Mouse (Mus musculus): ENCODE data around the gene Il25. TPM values are rescaled to one million over a fixed set of nuclear protein-coding genes. Genes with fewer than 3 reads are reported as not detected.
"Not testable (repeated sequence)": the region's sequence is repeated elsewhere in the genome, so short reads cannot be mapped to it uniquely, and the experiment has no call there.

Il25 gene
- polyA plus RNA-seq, 1 experiment from 2014 or later, result 0.74 TPM

DNA sequence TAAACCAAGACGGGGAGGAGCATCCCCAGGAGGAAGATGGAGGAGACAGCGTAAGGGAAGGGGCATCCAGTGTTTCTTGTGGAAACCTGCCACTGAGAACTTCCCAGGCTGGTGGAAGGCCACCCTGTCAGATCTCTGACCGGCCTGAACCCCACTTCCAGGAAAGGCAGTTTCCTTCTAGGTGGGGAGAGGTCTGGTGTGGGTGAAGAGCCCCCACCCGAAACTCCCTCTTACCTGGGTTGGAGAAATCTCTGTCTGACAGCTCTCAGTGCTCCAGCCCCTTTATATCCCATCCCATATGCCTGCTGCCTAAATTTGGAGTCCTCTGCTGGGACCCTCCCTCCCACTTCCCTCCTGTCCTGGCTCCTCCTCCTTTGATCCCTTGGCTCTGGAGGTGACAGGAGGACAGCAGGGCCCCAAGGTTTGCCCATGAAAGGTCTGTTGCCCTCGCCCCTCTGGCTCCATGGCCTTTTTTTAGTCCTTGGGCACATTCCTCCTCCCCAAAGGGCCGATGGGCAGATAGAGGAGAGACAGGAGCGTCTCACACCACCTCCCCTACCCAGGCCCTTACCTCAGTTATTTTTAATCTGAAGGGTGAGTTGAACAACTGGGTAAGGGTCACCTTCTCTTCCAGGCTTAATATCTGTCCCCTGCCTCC lies 34.0 kb downstream of the Il25 start, which contains the start of gene Myh6:
Gene Myh6 (minus strand): TSS at position 608 of the 658 bp plus-strand sequence.
- no peak within 1 kb of the TSS for H3K27ac ChIP-seq
- DNase-seq (ENCODE audit: low spot score), result no peak
- no peak within 1 kb of the TSS for H3K4me3 ChIP-seq (replicated peaks; ENCODE audit: low read length)
- 79% methylated on average over 7 of the region's 7 CpGs for WGBS
- no peak within 1 kb of the TSS for H3K4me2 ChIP-seq (replicated peaks)
- no peaks in the 10 kb centered on the region for H3K27me3 ChIP-seq (ENCODE audit: control insufficient read depth, insufficient read depth, low read length)
- no peaks in the 10 kb centered on the region for H3K9me3 ChIP-seq (ENCODE audit: control insufficient read depth, low read length)
- H3K4me1 ChIP-seq (replicated peaks; ENCODE audit: control insufficient read depth, insufficient read depth, low read length), result no peaks in the 10 kb centered on the region
- H3K36me3 ChIP-seq (replicated peaks; ENCODE audit: control insufficient read depth, insufficient read depth), result no peaks in the 10 kb centered on the region
- ATAC-seq (ENCODE audit: low FRiP score), result no peak
- H3K9ac ChIP-seq, result no peak within 1 kb of the TSS

- H3K27ac ChIP-seq, result no peak overlapping the region
- H3K36me3 ChIP-seq (replicated peaks; ENCODE audit: control insufficient read depth, insufficient read depth), result no peaks in the 10 kb centered on the region
- no peak overlapping the region for H3K4me3 ChIP-seq (replicated peaks; ENCODE audit: low read length)
- no peaks in the 10 kb centered on the region for H3K27me3 ChIP-seq (ENCODE audit: control insufficient read depth, insufficient read depth, low read length)
- H3K4me1 ChIP-seq (replicated peaks; ENCODE audit: control insufficient read depth, insufficient read depth, low read length), result no peaks in the 10 kb centered on the region
- H3K9me3 ChIP-seq (ENCODE audit: control insufficient read depth, low read length), result no peaks in the 10 kb centered on the region
- 91% methylated on average over 3 of the region's 3 CpGs for WGBS
- ATAC-seq (ENCODE audit: low FRiP score) (no peak), DNase-seq (ENCODE audit: low spot score) (no peak)
- no peak overlapping the region for H3K9ac ChIP-seq
- H3K4me2 ChIP-seq (replicated peaks), result no peak overlapping the region
Measured at GRCm38 (mm10) chr14:54967874-54968273, 35.4 kb downstream of the Il25 start.

DNA sequence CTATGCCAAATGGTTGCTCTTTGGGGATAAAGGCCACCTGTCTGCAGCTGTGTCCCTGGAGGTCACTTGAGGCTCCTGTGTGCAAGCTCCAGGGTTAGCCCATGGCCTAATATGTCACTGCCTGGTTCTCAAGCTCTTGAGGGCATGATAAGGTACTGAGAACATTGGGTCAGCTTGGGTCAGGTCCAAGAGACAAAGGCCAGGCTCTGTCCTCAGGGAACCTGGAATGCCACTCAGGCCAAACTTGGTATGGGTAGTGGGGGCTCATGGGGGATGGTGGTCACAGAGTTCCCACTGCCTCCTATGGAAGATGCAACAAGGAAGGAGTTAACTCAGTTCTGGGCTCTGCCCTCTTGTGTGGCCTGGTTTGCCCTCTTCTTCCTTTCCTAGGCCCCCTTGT lies 35.8 kb downstream of the Il25 start:
- H3K27me3 ChIP-seq (ENCODE audit: control insufficient read depth, insufficient read depth, low read length), result no peaks in the 10 kb centered on the region
- H3K36me3 ChIP-seq (replicated peaks; ENCODE audit: control insufficient read depth, insufficient read depth), result no peaks in the 10 kb centered on the region

GRCm38 (mm10) chr14:54972786-54973185 lies 40.3 kb downstream of the Il25 start:
- not testable (repeated sequence) for H3K9ac ChIP-seq; H3K27me3 ChIP-seq (ENCODE audit: control insufficient read depth, insufficient read depth, low read length); H3K4me3 ChIP-seq (replicated peaks; ENCODE audit: low read length); H3K4me2 ChIP-seq (replicated peaks); DNase-seq (ENCODE audit: low spot score); H3K36me3 ChIP-seq (replicated peaks; ENCODE audit: control insufficient read depth, insufficient read depth); ATAC-seq (ENCODE audit: low FRiP score); H3K9me3 ChIP-seq (ENCODE audit: control insufficient read depth, low read length)
- peak overlapping the region; percentile 91 for H3K27ac ChIP-seq
- WGBS, result 98% methylated on average over 8 of the region's 11 CpGs
- H3K4me1 ChIP-seq (replicated peaks; ENCODE audit: control insufficient read depth, insufficient read depth, low read length), result peaks cover 15% of the 10 kb centered on the region

More for the DNA sequence above, 35.8 kb downstream of the Il25 start:
- H3K4me1 ChIP-seq (replicated peaks; ENCODE audit: control insufficient read depth, insufficient read depth, low read length), result peaks cover under 1% of the 10 kb centered on the region; the same call in 1 of the 2 replicates
- DNase-seq (ENCODE audit: low spot score) (no peak), ATAC-seq (ENCODE audit: low FRiP score) (no peak)
- no peak overlapping the region for H3K27ac ChIP-seq
- no peak overlapping the region for H3K4me2 ChIP-seq (replicated peaks)
- no peaks in the 10 kb centered on the region for H3K9me3 ChIP-seq (ENCODE audit: control insufficient read depth, low read length)
- no peak overlapping the region for H3K9ac ChIP-seq
- H3K4me3 ChIP-seq (replicated peaks; ENCODE audit: low read length), result no peak overlapping the region

- H3K27ac ChIP-seq, result peak overlapping the region; percentile 91
- H3K4me1 ChIP-seq (replicated peaks; ENCODE audit: control insufficient read depth, insufficient read depth, low read length), result peaks cover 15% of the 10 kb centered on the region
- 73% methylated on average over 6 of the region's 6 CpGs for WGBS
- H3K9ac ChIP-seq, result 0 out of 2 replicates have a peak overlapping the region, but pooled peaks have one; percentile 20
- H3K4me3 ChIP-seq (replicated peaks; ENCODE audit: low read length), result no peak overlapping the region
- peak; percentile 76 for DNase-seq (ENCODE audit: low spot score)
- no peaks in the 10 kb centered on the region for H3K27me3 ChIP-seq (ENCODE audit: control insufficient read depth, insufficient read depth, low read length)
- H3K9me3 ChIP-seq (ENCODE audit: control insufficient read depth, low read length), result no peaks in the 10 kb centered on the region
- ATAC-seq (ENCODE audit: low FRiP score), result peak; percentile 62
- H3K4me2 ChIP-seq (replicated peaks), result no peak overlapping the region
- H3K36me3 ChIP-seq (replicated peaks; ENCODE audit: control insufficient read depth, insufficient read depth), result no peaks in the 10 kb centered on the region
Measured at GRCm38 (mm10) chr14:54974068-54974791, 41.7 kb downstream of the Il25 start.

- H3K36me3 ChIP-seq (replicated peaks; ENCODE audit: control insufficient read depth, insufficient read depth), result no peaks in the 10 kb centered on the region
- ATAC-seq (ENCODE audit: low FRiP score) (no peak), DNase-seq (ENCODE audit: low spot score) (no peak)
- H3K9me3 ChIP-seq (ENCODE audit: control insufficient read depth, low read length), result no peaks in the 10 kb centered on the region
- no peak within 1 kb of the TSS for H3K4me2 ChIP-seq (replicated peaks)
- no peaks in the 10 kb centered on the region for H3K27me3 ChIP-seq (ENCODE audit: control insufficient read depth, insufficient read depth, low read length)
- 88% methylated on average over 1 of the region's 1 CpGs for WGBS
- peaks cover 15% of the 10 kb centered on the region for H3K4me1 ChIP-seq (replicated peaks; ENCODE audit: control insufficient read depth, insufficient read depth, low read length)
- H3K4me3 ChIP-seq (replicated peaks; ENCODE audit: low read length), result no peak within 1 kb of the TSS
- H3K9ac ChIP-seq, result no peak within 1 kb of the TSS
- no peak within 1 kb of the TSS for H3K27ac ChIP-seq
Measured at GRCm38 (mm10) chr14:54976633-54977032, 44.1 kb downstream of the Il25 start, which contains the start of gene Gm17428. Gene Gm17428, plus strand, starts transcription at chr14:54976933.

DNA sequence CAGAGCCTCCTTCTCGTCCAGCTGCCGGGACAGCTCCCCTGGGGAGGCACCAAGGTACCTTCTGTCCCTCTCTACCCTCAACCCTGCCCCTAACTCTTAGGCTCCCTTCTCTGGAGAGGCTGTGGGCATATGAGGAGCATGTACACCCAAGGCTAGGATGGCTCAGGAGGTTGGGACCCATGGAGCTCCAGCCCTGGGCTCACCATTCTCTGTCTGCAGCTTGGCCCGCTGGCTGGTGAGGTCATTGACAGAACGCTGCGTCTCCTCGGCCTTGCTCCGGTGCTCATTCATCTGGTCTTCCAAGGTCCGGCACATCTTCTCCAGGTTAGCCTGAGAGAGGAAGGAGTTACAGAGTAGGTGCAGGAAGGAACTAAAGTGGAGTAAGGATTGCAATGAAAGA lies 46.2 kb downstream of the Il25 start:
- ATAC-seq (ENCODE audit: low FRiP score), result no peak
- Histone ChIP-seq H3K4me1 (replicated peaks; ENCODE audit: control insufficient read depth, insufficient read depth, low read length) (peaks cover 11% of the 10 kb centered on the region), H3K4me3 (replicated peaks; ENCODE audit: low read length) (no peak overlapping the region), H3K9ac (no peak overlapping the region), H3K9me3 (ENCODE audit: control insufficient read depth, low read length) (no peaks in the 10 kb centered on the region), H3K36me3 (replicated peaks; ENCODE audit: control insufficient read depth, insufficient read depth) (no peaks in the 10 kb centered on the region), H3K4me2 (replicated peaks) (no peak overlapping the region), H3K27me3 (ENCODE audit: control insufficient read depth, insufficient read depth, low read length) (no peaks in the 10 kb centered on the region), H3K27ac (no peak overlapping the region)
- DNase-seq (ENCODE audit: low spot score), result no peak
- 91% methylated on average over 8 of the region's 8 CpGs for WGBS

DNA sequence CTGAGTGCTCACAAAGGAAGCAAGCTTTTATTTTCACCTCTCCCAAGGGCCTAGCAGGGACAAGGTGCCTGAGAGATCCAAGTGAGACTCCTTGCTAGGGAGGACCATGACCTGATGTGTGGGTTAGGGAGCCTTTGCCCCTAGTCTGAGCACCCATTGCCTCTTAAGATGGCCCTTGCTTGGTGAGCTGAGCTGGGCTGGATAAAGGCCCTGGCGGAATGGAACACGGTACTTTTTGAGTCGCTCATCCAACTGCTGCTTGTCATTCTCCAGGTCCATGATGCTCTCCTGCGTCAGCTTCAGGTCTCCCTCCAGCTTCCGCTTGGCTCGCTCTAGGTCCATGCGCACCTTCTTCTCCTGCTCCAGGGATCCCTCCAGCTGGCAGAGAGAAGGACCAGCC lies 49.4 kb downstream of the Il25 start:
- Histone ChIP-seq H3K4me1 (replicated peaks; ENCODE audit: control insufficient read depth, insufficient read depth, low read length) (no peaks in the 10 kb centered on the region), H3K36me3 (replicated peaks; ENCODE audit: control insufficient read depth, insufficient read depth) (no peaks in the 10 kb centered on the region), H3K4me2 (replicated peaks) (no peak overlapping the region), H3K27ac (no peak overlapping the region), H3K4me3 (replicated peaks; ENCODE audit: low read length) (no peak overlapping the region), H3K9ac (no peak overlapping the region), H3K9me3 (ENCODE audit: control insufficient read depth, low read length) (no peaks in the 10 kb centered on the region), H3K27me3 (ENCODE audit: control insufficient read depth, insufficient read depth, low read length) (no peaks in the 10 kb centered on the region)
- 89% methylated on average over 7 of the region's 7 CpGs for WGBS
- ATAC-seq (ENCODE audit: low FRiP score) (no peak), DNase-seq (ENCODE audit: low spot score) (no peak)

All from hindbrain, embryonic 14.5 days (tissue).